Mouse (Mus musculus): ENCODE measurements around the gene Fryl.

- TF ChIP-seq GATA1 (IDR thresholded peaks at IDR 0.05; ENCODE audit: borderline replicate concordance, low read length) (no peak), FLI1 (IDR thresholded peaks at IDR 0.05; ENCODE audit: low read length) (no peak)
These were observed 26.2 kb downstream of the Fryl start for GRCm38 (mm10) chr5:73230171-73230570.
